Mouse (Mus musculus) layer of hippocampus, postnatal 10 days (tissue): Measurements from ENCODE around the gene Lrch1. TPM values are rescaled to one million over a fixed set of nuclear protein-coding genes. Genes with fewer than 3 reads are reported as not detected.
A peak's percentile ranks its signal among the peaks of the same experiment; 100 is the strongest.

Source experiments
- DNase-seq, 2 experiments: peaks; one replicate each; pipeline ENCODE4 v3.0.0; 2021; ENCODE audit warnings: low spot score in 2 of 2
- total RNA-seq, 2 experiments: library from RNA; stranded (reverse); gene quantifications; 2 replicates each; pipeline ENCODE4 v1.2.3; 2021

Lrch1 gene
- total RNA-seq, 2 experiments from 2014 or later = 33.8 to 35.5 TPM

- DNase-seq = no peak
Observed at GRCm38 (mm10) chr14:74893085-74893648, 54.5 kb downstream of the Lrch1 start.

GRCm38 (mm10) chr14:74889304-74889703 lies 58.4 kb downstream of the Lrch1 start:
- DNase-seq = no peak

DNA sequence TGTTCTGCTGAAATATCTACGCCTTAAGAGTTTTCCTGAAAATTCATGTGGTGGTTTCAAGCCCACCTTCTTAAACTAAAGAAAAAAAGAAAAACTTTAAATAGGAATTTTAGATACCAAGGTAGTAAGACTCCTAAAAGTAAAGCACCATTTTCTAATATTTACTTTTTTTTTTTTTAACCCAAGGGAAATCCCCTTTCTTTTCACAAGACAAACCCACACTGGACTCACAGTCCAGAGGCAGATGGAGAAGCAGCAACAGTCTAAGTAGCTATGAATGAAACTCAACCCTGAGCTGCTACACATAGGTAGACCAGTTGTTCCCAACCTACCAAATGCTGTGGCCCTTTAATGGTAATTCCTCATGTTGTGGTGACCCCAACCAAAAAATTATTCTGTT lies 59.6 kb downstream of the Lrch1 start:
- no peak for DNase-seq

DNA sequence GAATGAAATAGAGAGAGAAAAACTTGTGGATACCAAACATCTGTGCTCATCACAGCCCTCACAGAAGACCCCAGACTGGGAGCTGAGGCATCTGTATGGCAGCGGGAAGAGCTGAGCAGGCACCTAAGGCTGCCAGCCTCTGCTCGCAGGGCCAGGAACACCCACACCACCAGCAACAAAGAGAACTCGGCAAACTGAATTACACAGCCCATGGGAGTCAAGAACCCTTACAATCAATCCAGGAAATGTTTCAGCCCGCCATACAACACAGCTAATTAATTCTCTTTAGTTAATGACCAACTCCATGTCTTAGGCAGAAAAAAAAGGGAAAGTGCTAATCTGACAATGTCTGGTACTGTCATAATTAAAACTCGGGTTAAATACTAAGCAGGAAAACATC lies 61.2 kb downstream of the Lrch1 start:
- DNase-seq = no peak

- DNase-seq = no peak
Observed at GRCm38 (mm10) chr14:74884920-74885319, 62.8 kb downstream of the Lrch1 start.

DNA sequence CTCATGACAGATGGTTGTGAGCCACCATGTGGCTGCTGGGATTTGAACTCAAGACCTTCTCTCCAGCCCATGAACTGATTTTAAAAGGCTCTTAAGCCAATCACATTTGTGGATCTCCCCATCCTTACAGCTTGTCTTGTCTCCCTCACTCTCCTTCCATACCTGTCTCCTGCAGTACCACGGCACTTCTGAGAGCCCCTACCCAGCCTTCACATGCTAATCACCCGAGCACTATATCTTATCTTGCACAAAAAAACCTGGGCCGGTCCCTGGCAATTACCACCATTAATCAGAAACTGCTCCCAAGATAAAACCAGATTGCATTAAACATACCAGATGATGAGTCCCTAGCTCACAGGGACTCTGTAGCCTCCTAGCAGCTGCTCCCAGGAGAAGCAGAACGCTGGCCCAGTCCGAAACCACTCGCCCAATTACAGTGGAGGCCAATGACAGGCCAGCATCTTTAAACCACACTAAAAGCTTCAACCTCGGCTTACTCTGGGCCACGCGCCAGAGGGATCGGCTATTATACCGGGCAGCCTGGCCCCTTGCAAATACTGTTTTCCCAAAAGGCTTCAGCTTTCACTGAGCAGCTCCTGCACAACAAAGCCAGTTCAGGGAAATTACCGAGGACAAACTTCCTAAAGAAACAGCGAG lies 63.5 kb downstream of the Lrch1 start:
- DNase-seq = peak; percentile 74 to 81

GRCm38 (mm10) chr14:74883204-74883603 lies 64.5 kb downstream of the Lrch1 start:
- no peak for DNase-seq

DNA sequence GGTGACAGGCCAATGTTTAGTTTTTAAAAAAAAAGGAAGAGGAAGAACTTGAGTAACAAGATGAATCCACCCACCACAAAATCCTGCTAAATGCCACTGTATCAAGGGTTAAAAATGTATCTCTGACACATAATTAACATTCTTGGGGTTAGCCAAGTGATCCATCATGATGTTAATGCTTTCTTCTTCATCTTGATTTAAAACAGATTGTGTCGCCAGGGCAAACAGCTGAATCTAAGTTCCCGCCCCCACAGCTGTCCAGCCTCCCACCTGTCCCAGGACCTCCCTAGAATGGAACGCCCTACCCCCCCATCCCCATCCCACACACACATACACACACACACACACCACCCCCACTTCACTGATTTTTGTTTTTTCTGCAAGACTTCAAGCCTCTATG lies 64.9 kb downstream of the Lrch1 start:
- DNase-seq = no peak

- no peak for DNase-seq
Observed at GRCm38 (mm10) chr14:74880868-74881267, 66.8 kb downstream of the Lrch1 start.

DNA sequence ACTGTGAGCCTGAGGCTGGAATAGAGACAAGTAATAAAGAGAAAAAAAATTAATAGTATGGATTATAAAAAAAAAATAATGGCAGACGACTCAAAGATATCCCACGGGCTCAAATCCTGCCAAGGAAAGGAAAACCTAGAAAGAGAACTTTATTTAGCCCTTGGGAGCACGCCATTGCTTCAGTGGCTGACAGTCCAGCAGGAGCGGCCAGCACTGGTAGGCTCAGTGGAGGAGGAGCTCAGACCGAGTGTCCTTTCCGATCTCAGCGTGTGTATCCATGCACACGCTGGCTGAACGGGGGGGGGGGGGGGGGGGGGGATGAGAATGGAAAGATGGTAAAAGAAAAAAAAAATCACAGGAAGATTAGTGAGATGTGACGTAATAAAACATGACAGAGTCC lies 68.2 kb downstream of the Lrch1 start:
- no peak for DNase-seq

DNA sequence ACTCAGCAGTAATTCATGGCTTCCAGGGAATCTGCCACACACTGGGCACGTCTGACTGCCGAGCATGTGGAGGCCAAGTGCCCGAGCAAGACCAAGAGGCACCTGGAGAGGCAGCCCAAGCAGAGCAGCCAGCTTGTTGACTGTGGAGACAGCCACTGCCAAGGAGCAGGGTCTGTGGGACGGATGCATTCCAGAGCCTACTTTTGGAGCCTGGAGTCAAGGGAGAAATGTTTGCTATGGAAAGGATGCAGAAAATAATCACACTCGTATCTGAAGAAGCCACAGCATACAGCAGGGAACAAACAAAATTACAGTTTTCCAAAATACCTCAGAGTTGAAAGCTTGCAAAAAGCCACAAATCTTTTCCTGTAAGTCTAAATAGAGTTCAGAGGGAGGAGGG lies 70.4 kb downstream of the Lrch1 start:
- DNase-seq = no peak

GRCm38 (mm10) chr14:74871220-74871619 lies 76.5 kb downstream of the Lrch1 start:
- no peak for DNase-seq

DNA sequence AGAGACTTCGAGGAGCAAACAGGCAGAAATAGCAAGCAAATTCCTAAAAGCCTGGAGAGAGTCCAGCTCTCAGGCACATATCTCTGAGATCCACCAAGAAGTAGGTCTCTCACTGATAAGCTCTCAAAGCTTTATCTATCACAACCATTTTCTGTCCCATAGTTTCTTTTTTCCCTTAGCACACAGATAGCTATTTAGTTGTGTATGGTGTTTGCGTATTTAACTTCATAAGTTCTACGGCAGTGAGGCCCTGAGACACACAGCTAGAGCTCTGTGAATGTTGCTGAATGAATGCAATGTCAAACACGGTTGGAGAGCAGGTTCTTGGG lies 78.8 kb downstream of the Lrch1 start:
- no peak for DNase-seq

DNA sequence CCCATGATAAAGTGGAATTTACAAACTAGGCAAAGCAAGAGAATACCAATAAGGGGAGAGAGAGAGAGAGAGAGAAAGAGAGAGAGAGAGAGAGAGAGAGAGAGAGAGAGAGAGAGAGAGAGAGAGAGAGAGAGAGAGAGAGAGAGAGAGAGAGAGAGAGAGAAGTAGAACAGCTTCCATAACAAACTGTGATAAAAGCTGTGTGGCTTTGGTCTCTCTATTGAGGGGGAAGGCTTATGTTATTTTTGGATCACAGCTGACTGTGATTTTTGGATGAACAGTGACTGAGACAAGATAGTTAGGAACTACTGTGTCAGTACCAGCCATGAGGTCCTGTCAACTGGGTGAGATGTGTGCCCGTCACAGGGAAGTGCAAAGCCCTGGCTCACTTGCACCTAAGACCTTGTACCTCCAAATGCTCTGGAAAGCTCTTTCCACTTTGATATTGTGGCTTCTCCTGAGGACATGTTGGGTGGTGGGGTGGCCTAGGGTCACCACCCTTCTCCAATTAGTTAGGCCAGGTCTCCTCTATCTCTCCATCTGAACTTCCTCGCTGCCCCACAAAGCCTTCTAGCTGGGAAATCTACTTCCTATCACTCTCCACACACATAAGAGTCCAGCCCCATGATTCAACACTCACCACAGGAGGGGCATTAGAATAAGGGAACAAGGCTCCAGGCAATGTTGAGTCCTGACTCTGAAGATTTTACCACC lies 79.3 kb downstream of the Lrch1 start:
- no peak for DNase-seq

DNA sequence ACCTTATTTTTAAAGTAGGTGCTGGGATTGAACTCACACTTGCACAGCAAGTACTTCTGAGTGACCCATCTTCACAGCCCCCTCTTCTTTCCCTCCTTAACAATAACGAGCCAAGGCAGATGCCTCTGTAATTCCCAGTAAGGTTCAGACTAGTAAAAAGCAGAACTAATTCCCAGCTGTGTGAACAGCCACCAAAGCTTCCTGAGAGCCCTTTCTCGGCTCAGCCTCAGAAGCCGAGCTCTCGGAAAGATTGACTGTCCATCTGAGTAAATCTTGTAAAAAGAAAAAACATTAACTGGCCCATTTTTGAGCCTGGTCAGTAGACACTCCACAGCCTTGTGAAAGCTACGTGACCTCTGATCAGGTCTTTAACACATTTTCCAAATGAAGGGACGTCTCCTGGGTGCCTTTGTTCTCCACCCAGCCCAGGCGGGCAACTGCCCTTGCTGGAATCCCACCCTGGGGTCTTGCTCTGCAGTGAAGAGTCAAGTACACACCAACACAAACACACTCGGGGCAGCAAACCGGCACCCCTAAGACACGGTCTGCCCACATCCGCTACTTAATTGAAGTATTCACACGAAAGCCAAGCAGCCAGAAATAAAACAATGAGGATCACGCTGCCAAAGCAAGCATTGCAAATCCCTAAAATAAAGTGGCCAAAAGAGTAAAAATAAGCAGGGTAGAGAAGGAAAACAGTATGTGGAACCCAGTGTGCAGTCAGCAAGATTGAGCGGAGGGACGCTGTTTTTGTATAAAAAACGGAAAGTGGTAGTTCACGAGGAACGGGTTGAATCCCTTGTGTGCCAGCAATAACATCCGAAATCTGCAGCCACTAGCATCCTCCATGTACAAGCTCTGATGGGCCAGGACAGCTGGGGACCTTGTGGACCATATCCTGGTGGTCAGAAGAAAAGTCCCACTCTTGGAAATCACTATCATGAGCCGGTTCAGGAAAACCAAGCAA lies 80.3 kb downstream of the Lrch1 start:
- no peak for DNase-seq

- DNase-seq = no peak
Observed at GRCm38 (mm10) chr14:74865738-74866137, 81.9 kb downstream of the Lrch1 start.

GRCm38 (mm10) chr14:74864805-74865483 lies 82.7 kb downstream of the Lrch1 start:
- DNase-seq = no peak

DNA sequence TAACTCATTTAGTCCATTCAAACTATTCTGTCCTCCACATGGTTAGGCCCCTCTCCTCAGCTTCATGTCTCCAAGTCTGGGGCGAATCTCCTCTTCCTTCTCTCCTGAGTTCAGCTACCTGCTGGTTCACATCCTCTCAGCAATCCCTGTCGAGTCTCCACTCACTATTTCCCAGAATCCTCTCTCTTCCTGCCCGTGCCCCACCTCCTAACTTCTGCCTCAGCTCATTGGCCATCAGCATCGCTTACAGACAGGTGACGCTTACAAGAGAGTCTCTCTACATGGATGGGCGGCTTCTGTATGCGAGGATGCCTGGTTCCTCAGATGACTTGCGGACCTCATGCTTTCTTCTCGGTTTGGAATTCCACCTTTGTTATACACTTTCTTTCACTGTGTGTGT lies 86.2 kb downstream of the Lrch1 start:
- DNase-seq = no peak

- DNase-seq = no peak
Observed at GRCm38 (mm10) chr14:74859154-74859553, 88.5 kb downstream of the Lrch1 start.

- DNase-seq = no peak
Observed at GRCm38 (mm10) chr14:74855429-74855828, 92.2 kb downstream of the Lrch1 start.

- no peak for DNase-seq
Observed at GRCm38 (mm10) chr14:74853759-74854100, 93.9 kb downstream of the Lrch1 start.
